Mouse (Mus musculus): ENCODE results near the gene Mettl23. TPM values are rescaled to one million over a fixed set of nuclear protein-coding genes. Genes with fewer than 3 reads are reported as not detected.

Gene Mettl23
- total RNA-seq, 1 experiment, result 34.4 TPM

DNA sequence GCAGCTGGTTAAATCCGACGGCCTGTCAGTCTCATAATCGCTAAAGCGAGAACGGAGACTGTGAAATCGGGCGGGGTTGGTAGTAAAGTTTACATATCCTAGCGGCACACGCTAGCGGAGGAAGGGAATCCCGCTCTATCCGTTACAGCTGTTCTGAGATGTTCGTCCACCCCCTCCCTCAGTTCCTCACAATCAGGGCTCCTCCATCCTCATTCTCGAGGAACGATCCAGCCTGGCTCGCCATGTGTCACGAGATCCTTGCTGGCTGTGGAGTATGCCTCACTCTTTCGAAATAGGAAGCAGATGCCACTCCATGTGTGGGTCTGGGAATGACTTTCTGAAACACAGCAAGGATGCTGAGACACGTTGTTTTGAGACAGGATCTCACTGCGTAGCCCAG lies 30.9 kb downstream of the Mettl23 start:
- no peaks in the 10 kb centered on the region for H3K9me3 ChIP-seq (ENCODE audit: control insufficient read depth, insufficient read depth, low read depth, low read length)
- H3K9ac ChIP-seq (ENCODE audit: insufficient read depth, low read depth, low read length, poor library complexity, severe bottlenecking), result no peak overlapping the region
- H3K4me3 ChIP-seq (ENCODE audit: insufficient read depth in 1 of 2, low read depth in 1 of 2, low read length in 2 of 2, poor library complexity in 1 of 2, severe bottlenecking in 1 of 2), result no peak overlapping the region
- H3K36me3 ChIP-seq (ENCODE audit: control insufficient read depth, insufficient read depth, low read length, poor library complexity, severe bottlenecking), result peaks cover 4% of the 10 kb centered on the region; the same call in 1 of the 2 replicates
- H3K27ac ChIP-seq (ENCODE audit: insufficient read depth, low read depth, low read length, poor library complexity, severe bottlenecking), result no peak overlapping the region
- peaks cover 0 to 2% of the 10 kb centered on the region in 2 experiments; a peak in 1 of 4 replicates for H3K4me1 ChIP-seq (ENCODE audit: control insufficient read depth in 2 of 2, insufficient read depth in 2 of 2, low read length in 2 of 2, poor library complexity in 1 of 2)
- TF ChIP-seq ZNF384 (IDR thresholded peaks at IDR 0.05; ENCODE audit: low read depth, low read length) (no peak), MAFK (IDR thresholded peaks at IDR 0.05; ENCODE audit: insufficient read depth, low read depth, low read length) (no peak), HCFC1 (IDR thresholded peaks at IDR 0.05; ENCODE audit: borderline replicate concordance, insufficient read depth, low read length) (no peak), CHD2 (IDR thresholded peaks at IDR 0.05; ENCODE audit: low read depth, low read length) (no peak), ZC3H11A (IDR thresholded peaks at IDR 0.05; ENCODE audit: borderline replicate concordance, low read depth, low read length) (no peak)
- in situ Hi-C loops (cut with MboI; ENCODE audit: low sequenced_read_pairs in 2 of 2, unreplicated experiment in 2 of 2), result no loop called here
- DNase-seq (ENCODE audit: low read depth, low spot score), result no peak

DNA sequence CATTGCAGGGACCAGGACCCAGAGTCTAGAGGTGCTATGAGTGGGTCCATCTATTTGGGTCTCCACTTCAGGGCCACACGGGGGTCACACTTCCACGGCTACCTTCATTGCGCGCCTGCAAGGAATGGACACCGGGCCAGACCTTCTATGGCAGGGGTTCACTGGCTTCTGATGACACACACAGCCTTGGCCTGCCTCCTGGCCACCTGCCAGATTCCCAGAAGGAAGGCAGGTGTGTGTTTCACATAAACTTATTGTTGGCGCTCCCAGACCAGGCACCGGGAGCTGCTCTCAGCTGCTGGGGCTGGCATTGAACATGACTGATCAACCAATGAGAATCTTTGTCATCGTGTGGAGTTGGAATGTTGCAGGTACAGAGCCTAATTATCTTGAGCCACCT lies 35.4 kb downstream of the Mettl23 start:
- H3K9ac ChIP-seq (ENCODE audit: insufficient read depth, low read depth, low read length, poor library complexity, severe bottlenecking), result no peak overlapping the region
- no peak for DNase-seq (ENCODE audit: low read depth, low spot score)

DNA sequence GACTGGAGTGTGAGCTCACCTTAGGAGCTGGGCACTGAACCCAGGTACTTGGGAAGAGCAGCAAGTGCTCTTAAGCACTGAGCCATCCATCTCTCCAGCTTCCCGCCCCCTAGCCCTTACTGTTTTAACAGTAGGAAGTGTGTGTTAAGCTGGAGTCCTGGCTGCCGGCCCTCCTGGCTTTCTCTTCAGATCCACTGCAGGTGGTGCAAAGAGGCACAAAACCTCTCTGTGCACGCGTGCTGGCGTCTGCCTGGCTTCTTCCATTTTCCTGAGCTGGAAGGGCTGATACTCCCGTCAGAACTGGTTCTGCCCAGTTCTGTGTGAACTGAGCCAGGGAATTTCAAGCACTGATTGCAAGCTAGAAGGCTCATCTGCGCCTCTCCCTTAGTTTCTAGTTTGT lies 37.8 kb downstream of the Mettl23 start:
- H3K27ac ChIP-seq (ENCODE audit: insufficient read depth, low read depth, low read length, poor library complexity, severe bottlenecking), result peak overlapping the region; percentile 59; the same call in 1 of the 2 replicates
- in situ Hi-C loops (cut with MboI; ENCODE audit: low sequenced_read_pairs in 2 of 2, unreplicated experiment in 2 of 2), result no loop called here

More for the DNA sequence above, 35.4 kb downstream of the Mettl23 start:
- Histone ChIP-seq H3K27ac (ENCODE audit: insufficient read depth, low read depth, low read length, poor library complexity, severe bottlenecking) (no peak overlapping the region), H3K4me3 (ENCODE audit: insufficient read depth in 1 of 2, low read depth in 1 of 2, low read length in 2 of 2, poor library complexity in 1 of 2, severe bottlenecking in 1 of 2) (no peak overlapping the region), H3K4me1 (ENCODE audit: control insufficient read depth in 2 of 2, insufficient read depth in 2 of 2, low read length in 2 of 2, poor library complexity in 1 of 2) (peaks cover 0 to 12% of the 10 kb centered on the region in 2 experiments; a peak in 2 of 4 replicates), H3K9me3 (ENCODE audit: control insufficient read depth, insufficient read depth, low read depth, low read length) (no peaks in the 10 kb centered on the region), H3K36me3 (ENCODE audit: control insufficient read depth, insufficient read depth, low read length, poor library complexity, severe bottlenecking) (peaks cover 4% of the 10 kb centered on the region; the same call in 1 of the 2 replicates)
- TF ChIP-seq ZNF384 (IDR thresholded peaks at IDR 0.05; ENCODE audit: low read depth, low read length), result no peak
- TF ChIP-seq HCFC1 (IDR thresholded peaks at IDR 0.05; ENCODE audit: borderline replicate concordance, insufficient read depth, low read length), result no peak
- no peak for TF ChIP-seq MAFK (IDR thresholded peaks at IDR 0.05; ENCODE audit: insufficient read depth, low read depth, low read length)
- no peak for TF ChIP-seq CHD2 (IDR thresholded peaks at IDR 0.05; ENCODE audit: low read depth, low read length)
- TF ChIP-seq ZC3H11A (IDR thresholded peaks at IDR 0.05; ENCODE audit: borderline replicate concordance, low read depth, low read length), result no peak
- in situ Hi-C loops (cut with MboI; ENCODE audit: low sequenced_read_pairs in 2 of 2, unreplicated experiment in 2 of 2), result no loop called here

DNA sequence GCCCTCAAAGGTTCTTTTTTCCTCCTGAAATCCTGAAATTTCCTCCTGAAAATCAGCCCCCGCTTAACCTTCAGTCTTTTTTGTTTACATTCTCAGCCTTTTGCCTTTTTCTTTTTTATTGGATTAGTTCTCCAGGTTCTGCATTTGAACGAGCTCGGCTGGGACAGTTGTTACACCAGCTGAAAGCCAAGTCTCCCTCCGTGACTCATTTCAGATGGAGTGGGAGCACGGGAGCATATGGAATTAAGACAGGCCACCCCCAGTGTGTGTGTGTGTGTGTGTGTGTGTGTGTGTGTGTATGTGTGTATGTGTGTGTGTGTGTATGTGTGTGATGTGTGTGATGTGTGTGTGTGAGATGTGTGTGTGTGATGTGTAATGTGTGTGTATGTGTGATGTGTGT lies 38.4 kb downstream of the Mettl23 start:
- Histone ChIP-seq H3K4me3 (ENCODE audit: insufficient read depth in 1 of 2, low read depth in 1 of 2, low read length in 2 of 2, poor library complexity in 1 of 2, severe bottlenecking in 1 of 2) (no peak overlapping the region), H3K36me3 (ENCODE audit: control insufficient read depth, insufficient read depth, low read length, poor library complexity, severe bottlenecking) (no peaks in the 10 kb centered on the region), H3K27ac (ENCODE audit: insufficient read depth, low read depth, low read length, poor library complexity, severe bottlenecking) (no peak overlapping the region; the same call in 1 of the 2 replicates), H3K9ac (ENCODE audit: insufficient read depth, low read depth, low read length, poor library complexity, severe bottlenecking) (no peak overlapping the region), H3K9me3 (ENCODE audit: control insufficient read depth, insufficient read depth, low read depth, low read length) (no peaks in the 10 kb centered on the region), H3K4me1 (ENCODE audit: control insufficient read depth in 2 of 2, insufficient read depth in 2 of 2, low read length in 2 of 2, poor library complexity in 1 of 2) (peaks cover 0 to 14% of the 10 kb centered on the region in 2 experiments; a peak in 3 of 4 replicates)
- in situ Hi-C loops (cut with MboI; ENCODE audit: low sequenced_read_pairs in 2 of 2, unreplicated experiment in 2 of 2), result no loop called here
- no peak for DNase-seq (ENCODE audit: low read depth, low spot score)
- no peak for TF ChIP-seq HCFC1 (IDR thresholded peaks at IDR 0.05; ENCODE audit: borderline replicate concordance, insufficient read depth, low read length)
- TF ChIP-seq MAFK (IDR thresholded peaks at IDR 0.05; ENCODE audit: insufficient read depth, low read depth, low read length), result no peak
- TF ChIP-seq ZC3H11A (IDR thresholded peaks at IDR 0.05; ENCODE audit: borderline replicate concordance, low read depth, low read length), result no peak
- no peak for TF ChIP-seq ZNF384 (IDR thresholded peaks at IDR 0.05; ENCODE audit: low read depth, low read length)
- no peak for TF ChIP-seq CHD2 (IDR thresholded peaks at IDR 0.05; ENCODE audit: low read depth, low read length)

More for the DNA sequence above, 37.8 kb downstream of the Mettl23 start:
- Histone ChIP-seq H3K4me1 (ENCODE audit: control insufficient read depth in 2 of 2, insufficient read depth in 2 of 2, low read length in 2 of 2, poor library complexity in 1 of 2) (peaks cover 0 to 12% of the 10 kb centered on the region in 2 experiments; a peak in 3 of 4 replicates), H3K9me3 (ENCODE audit: control insufficient read depth, insufficient read depth, low read depth, low read length) (no peaks in the 10 kb centered on the region), H3K36me3 (ENCODE audit: control insufficient read depth, insufficient read depth, low read length, poor library complexity, severe bottlenecking) (no peaks in the 10 kb centered on the region), H3K4me3 (ENCODE audit: insufficient read depth in 1 of 2, low read depth in 1 of 2, low read length in 2 of 2, poor library complexity in 1 of 2, severe bottlenecking in 1 of 2) (no peak overlapping the region), H3K9ac (ENCODE audit: insufficient read depth, low read depth, low read length, poor library complexity, severe bottlenecking) (no peak overlapping the region; the same call in 1 of the 2 replicates)
- no peak for DNase-seq (ENCODE audit: low read depth, low spot score)
- no peak for TF ChIP-seq ZC3H11A (IDR thresholded peaks at IDR 0.05; ENCODE audit: borderline replicate concordance, low read depth, low read length)
- TF ChIP-seq MAFK (IDR thresholded peaks at IDR 0.05; ENCODE audit: insufficient read depth, low read depth, low read length), result no peak
- no peak for TF ChIP-seq ZNF384 (IDR thresholded peaks at IDR 0.05; ENCODE audit: low read depth, low read length)
- TF ChIP-seq HCFC1 (IDR thresholded peaks at IDR 0.05; ENCODE audit: borderline replicate concordance, insufficient read depth, low read length), result no peak
- no peak for TF ChIP-seq CHD2 (IDR thresholded peaks at IDR 0.05; ENCODE audit: low read depth, low read length)

Measured in ES-E14 (cell line).